28 mouse cellular contexts compared by ENCODE assay signal in the genomic region with DNA sequence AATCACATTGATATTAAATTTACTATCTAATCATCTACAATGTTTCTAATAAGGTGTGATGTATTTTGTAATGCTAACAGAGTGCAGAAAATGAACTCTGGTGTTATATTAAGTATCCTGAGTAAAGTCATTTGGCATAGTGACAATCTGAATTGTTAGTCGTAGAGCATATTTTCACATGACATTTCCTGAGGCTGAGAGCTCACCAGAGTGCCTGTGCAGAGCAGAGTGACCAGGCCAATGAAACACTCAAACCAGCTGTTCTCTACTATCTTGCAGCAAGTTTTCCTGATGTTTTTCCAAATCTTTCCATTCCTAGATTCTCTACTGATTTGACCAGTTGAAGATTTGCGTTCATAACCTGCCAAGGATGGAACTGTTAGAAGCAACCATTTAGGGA. TPM values are rescaled to one million over a fixed set of nuclear protein-coding genes. Genes with fewer than 3 reads are reported as not detected.
"Had no signal": no experiment of that assay in that cellular context is flagged by ENCODE, and none has a peak within 500 bp of the region (broad histone marks: within the 10 kb centered on the region; RNA-seq: fewer than 3 reads in every experiment).

No protein-coding gene starts in this region.

- ATAC-seq: hindbrain, postnatal 0 days; intestine, embryonic 16.5 days had no signal

- H3K4me2 ChIP-seq: heart, embryonic 11.5 days; heart, embryonic 13.5 days; heart, embryonic 15.5 days; hindbrain, embryonic 13.5 days; hindbrain, embryonic 15.5 days; kidney, embryonic 15.5 days; limb, embryonic 13.5 days; limb, embryonic 15.5 days had no signal

- H3K9ac ChIP-seq: heart, embryonic 13.5 days; heart, embryonic 15.5 days; hindbrain, embryonic 13.5 days; hindbrain, embryonic 15.5 days; kidney, embryonic 15.5 days; limb, embryonic 13.5 days; limb, embryonic 15.5 days had no signal

- H3K4me3 ChIP-seq: gastrocnemius, adult 2 months; heart, adult 2 months; heart, embryonic 13.5 days; heart, embryonic 15.5 days; hindbrain, embryonic 13.5 days; hindbrain, embryonic 15.5 days; kidney, embryonic 15.5 days; limb, embryonic 13.5 days; limb, embryonic 15.5 days had no signal

- H3K27me3 ChIP-seq: heart, embryonic 13.5 days; heart, embryonic 15.5 days; hindbrain, embryonic 13.5 days; hindbrain, embryonic 15.5 days; kidney, embryonic 15.5 days; limb, embryonic 13.5 days; limb, embryonic 15.5 days had no signal

- H3K36me3 ChIP-seq: heart, embryonic 13.5 days; heart, embryonic 15.5 days; hindbrain, embryonic 13.5 days; hindbrain, embryonic 15.5 days; kidney, embryonic 15.5 days; limb, embryonic 13.5 days; limb, embryonic 15.5 days had no signal

- DNase-seq: gastrocnemius, adult 2 months; gastrocnemius, postnatal 10 days; gastrocnemius, postnatal 25 days; heart, adult 11 months; heart, adult 2 months; heart, postnatal 14 days; heart, postnatal 36 days; kidney, adult 11 months; kidney, adult 2 months; kidney, adult 9 months; kidney, postnatal 14 days; kidney, postnatal 36 days; layer of hippocampus, adult 9-11 months; layer of hippocampus, postnatal 36 days; left cerebral cortex, postnatal 4 days had no signal

- H3K9me3 ChIP-seq: heart, embryonic 13.5 days; heart, embryonic 15.5 days; hindbrain, embryonic 13.5 days; hindbrain, embryonic 15.5 days; kidney, embryonic 15.5 days; limb, embryonic 13.5 days; limb, embryonic 15.5 days had no signal

- H3K27ac ChIP-seq: gastrocnemius, adult 2 months; heart, adult 2 months; heart, embryonic 13.5 days; heart, embryonic 15.5 days; hindbrain, embryonic 13.5 days; hindbrain, embryonic 15.5 days; hindbrain, postnatal 0 days; kidney, embryonic 15.5 days; kidney, postnatal 0 days; limb, embryonic 13.5 days; limb, embryonic 15.5 days had no signal

- H3K4me1 ChIP-seq: heart, embryonic 13.5 days; heart, embryonic 15.5 days; hindbrain, embryonic 13.5 days; hindbrain, embryonic 15.5 days; kidney, embryonic 15.5 days; limb, embryonic 13.5 days; limb, embryonic 15.5 days had no signal

RNA-seq across cellular contexts. Expression of a gene that starts 57.5 kb away (rescaled TPM):
- total RNA-seq: gastrocnemius, postnatal 25 days; hematopoietic stem cell, adult 5-6 weeks had no signal
- polyA plus RNA-seq: heart, adult 2 months; heart, postnatal 0 days had no signal
